Mouse (Mus musculus): ENCODE results near the gene Cog6. TPM values are rescaled to one million over a fixed set of nuclear protein-coding genes. Genes with fewer than 3 reads are reported as not detected.

The Cog6 gene
- total RNA-seq (2023), result 10 to 100 TPM; 27.6 to 32.7 TPM

GRCm38 (mm10) chr3:53016436-53017340, at the start of gene Cog6:
Gene Cog6, minus strand, starts transcription at chr3:53017237.

DNA sequence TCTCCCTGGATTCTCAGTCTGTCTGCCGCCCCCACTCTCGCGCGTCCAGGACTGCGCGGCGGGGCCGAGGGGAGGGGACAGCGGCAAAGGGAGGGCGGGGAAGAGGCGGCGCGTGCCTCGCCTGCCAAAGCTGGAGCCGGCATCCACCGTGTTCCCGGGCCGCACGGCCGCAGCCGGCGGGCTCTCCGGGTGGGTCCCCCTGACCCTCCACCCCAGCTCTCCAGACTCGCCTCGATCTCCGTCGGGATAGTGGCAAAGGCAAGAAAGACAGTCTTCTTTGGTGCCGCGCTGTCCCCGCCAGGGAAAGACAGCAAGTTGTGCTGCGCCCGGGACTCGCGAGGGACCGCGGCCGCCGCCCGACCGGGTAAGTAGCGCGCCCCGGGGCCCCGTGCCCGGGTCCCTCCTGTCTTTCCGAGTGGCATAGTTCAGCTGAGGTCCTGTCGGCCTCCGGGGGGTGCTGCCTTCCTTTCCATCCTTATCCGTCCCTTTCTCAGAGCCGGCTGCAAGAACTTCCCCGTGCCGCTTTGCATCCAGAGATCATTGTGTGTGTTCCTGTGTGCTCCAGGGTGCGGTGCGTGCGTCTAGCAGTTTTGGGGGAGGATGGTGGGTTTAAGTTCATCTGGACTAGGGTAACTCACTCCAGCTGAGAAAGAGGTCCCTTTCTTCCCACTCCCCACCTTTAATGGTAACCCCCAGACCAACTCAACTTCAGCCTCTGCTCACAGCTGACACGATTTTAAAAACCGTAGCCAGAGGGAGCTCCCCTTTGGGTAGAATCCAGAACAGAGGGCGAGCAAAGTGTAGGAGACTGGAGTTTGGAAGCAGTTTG, 24.6 kb upstream of the Cog6 start, which contains the start of gene Lhfp:
Gene Lhfp (plus strand): TSS at position 118 of the 829 bp plus-strand sequence.

Other genes starting within 250 kb of the Cog6 start
- not detected for gene Lhfp, start 24.3 kb upstream of the Cog6 start, total RNA-seq (2023)